Mouse (Mus musculus) adrenal gland, postnatal 10 days (tissue): ENCODE measurements at regions not wholly inside any gene's neighbourhood (a gene's known extent, or its start where the extent isn't known, plus 50 kb on each side); places are given as distances from the start of the nearest gene placed in this dataset.
A peak's percentile ranks its signal among the peaks of the same experiment; 100 is the strongest.

Experiments used
- DNase-seq: peaks from one replicate; pipeline ENCODE4 v3.0.0; 2021; ENCODE audit warnings: mixed read lengths

- DNase-seq = peak; percentile 32
These were observed 241.2 kb upstream of the Prox1 start for GRCm38 (mm10) chr1:190411756-190412155.

GRCm38 (mm10) chr1:190403335-190403734 is 232.8 kb upstream of the Prox1 start:
- DNase-seq = no peak

GRCm38 (mm10) chr1:190398308-190398707 is 227.8 kb upstream of the Prox1 start:
- no peak for DNase-seq

- DNase-seq = no peak
These were observed 227.3 kb upstream of the Prox1 start for GRCm38 (mm10) chr1:190397811-190398210.

GRCm38 (mm10) chr1:190393061-190393460 is 222.5 kb upstream of the Prox1 start:
- DNase-seq = no peak

- DNase-seq = no peak
These were observed 218.3 kb upstream of the Prox1 start for GRCm38 (mm10) chr1:190388853-190389252.

GRCm38 (mm10) chr1:190384555-190384954 is 214.0 kb upstream of the Prox1 start:
- no peak for DNase-seq

GRCm38 (mm10) chr1:190383256-190383838 is 212.8 kb upstream of the Prox1 start:
- DNase-seq = no peak

GRCm38 (mm10) chr1:190380151-190380550 is 209.6 kb upstream of the Prox1 start:
- DNase-seq = peak; percentile 22

- no peak for DNase-seq
These were observed 204.8 kb upstream of the Prox1 start for GRCm38 (mm10) chr1:190375160-190375880.

GRCm38 (mm10) chr1:190374270-190374669 is 203.8 kb upstream of the Prox1 start:
- peak; percentile 41 for DNase-seq

- DNase-seq = no peak
These were observed 196.1 kb upstream of the Prox1 start for GRCm38 (mm10) chr1:190366631-190367030.

- DNase-seq = no peak
These were observed 194.6 kb upstream of the Prox1 start for GRCm38 (mm10) chr1:190365126-190365525.

- no peak for DNase-seq
These were observed 190.1 kb upstream of the Prox1 start for GRCm38 (mm10) chr1:190360661-190361060.

- DNase-seq = no peak
These were observed 187.3 kb upstream of the Prox1 start for GRCm38 (mm10) chr1:190357779-190358178.

GRCm38 (mm10) chr1:190347610-190348009 is 177.1 kb upstream of the Prox1 start:
- no peak for DNase-seq

GRCm38 (mm10) chr1:190340715-190341114 is 170.2 kb upstream of the Prox1 start:
- DNase-seq = no peak

- no peak for DNase-seq
These were observed 164.0 kb upstream of the Prox1 start for GRCm38 (mm10) chr1:190334471-190334870.

GRCm38 (mm10) chr1:190334053-190334452 is 163.5 kb upstream of the Prox1 start:
- no peak for DNase-seq

GRCm38 (mm10) chr1:190332001-190332400 is 161.5 kb upstream of the Prox1 start:
- no peak for DNase-seq

GRCm38 (mm10) chr1:190324562-190324961 is 154.0 kb upstream of the Prox1 start:
- no peak for DNase-seq

GRCm38 (mm10) chr1:190323671-190324070 is 153.2 kb upstream of the Prox1 start:
- DNase-seq = no peak

- DNase-seq = no peak
These were observed 145.7 kb upstream of the Prox1 start for GRCm38 (mm10) chr1:190316175-190316574.

GRCm38 (mm10) chr1:190309831-190310230 is 139.3 kb upstream of the Prox1 start:
- DNase-seq = peak; percentile 54
